Mouse (Mus musculus): ENCODE data around the gene Atp13a5.

The Atp13a5 gene

DNA sequence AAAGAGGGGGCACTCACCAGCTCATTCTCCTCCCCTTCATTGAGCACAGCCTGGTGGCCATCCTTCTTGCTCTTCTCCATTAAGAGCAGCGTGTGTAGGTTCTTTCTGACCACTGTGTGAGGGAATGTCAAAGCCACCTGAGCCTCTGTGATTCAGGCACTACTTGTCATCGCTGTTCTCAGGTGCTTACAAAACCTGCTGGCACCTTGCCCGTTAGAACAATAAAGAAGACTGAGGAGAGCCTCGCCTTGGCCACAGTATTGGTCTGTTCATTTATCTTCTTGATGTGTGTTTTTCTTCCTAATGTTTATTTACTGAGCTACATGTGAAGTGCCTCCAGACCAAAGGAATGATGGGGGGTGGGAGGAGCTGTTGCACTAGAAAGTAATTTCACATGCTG is at the start of gene Atp13a5:
Gene Atp13a5 (minus strand): TSS at position 275 of the 400 bp plus-strand sequence.
- in situ Hi-C loops (cut with MboI, MseI), result loop anchor here (10.0 kb wide), 1 partner anchor 64 kb away; no protein-coding TSS in a partner anchor

GRCm38 (mm10) chr16:29414822-29415221 is 36.3 kb upstream of the Atp13a5 start:
- in situ Hi-C loops (cut with MboI, MseI), result no loop called here

- in situ Hi-C loops (cut with MboI, MseI), result no loop called here
Measured at GRCm38 (mm10) chr16:29407319-29407718, 28.8 kb upstream of the Atp13a5 start.

DNA sequence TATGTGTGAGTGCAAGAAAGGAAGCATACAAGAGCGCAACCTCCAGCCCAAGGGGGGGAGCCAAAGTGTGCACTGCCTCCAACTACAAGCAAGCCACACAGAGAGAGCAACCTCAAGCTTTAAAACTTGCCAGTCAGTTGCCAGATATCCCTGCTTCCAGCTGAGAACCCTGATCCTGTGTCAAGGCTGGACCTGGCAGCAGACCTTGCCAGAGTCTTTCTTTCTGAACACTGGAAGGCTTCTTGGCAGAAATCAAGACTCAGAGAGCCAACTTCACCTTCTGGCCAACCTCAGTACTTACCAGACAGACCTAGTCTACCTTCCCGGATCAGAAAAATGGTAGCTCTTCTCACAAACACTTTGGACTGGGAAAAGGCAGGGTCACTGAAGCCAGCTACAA is 20.5 kb upstream of the Atp13a5 start:
- in situ Hi-C loops (cut with MboI, MseI), result no loop called here

GRCm38 (mm10) chr16:29384781-29385180 is 6.2 kb upstream of the Atp13a5 start:
- in situ Hi-C loops (cut with MboI, MseI), result no loop called here

DNA sequence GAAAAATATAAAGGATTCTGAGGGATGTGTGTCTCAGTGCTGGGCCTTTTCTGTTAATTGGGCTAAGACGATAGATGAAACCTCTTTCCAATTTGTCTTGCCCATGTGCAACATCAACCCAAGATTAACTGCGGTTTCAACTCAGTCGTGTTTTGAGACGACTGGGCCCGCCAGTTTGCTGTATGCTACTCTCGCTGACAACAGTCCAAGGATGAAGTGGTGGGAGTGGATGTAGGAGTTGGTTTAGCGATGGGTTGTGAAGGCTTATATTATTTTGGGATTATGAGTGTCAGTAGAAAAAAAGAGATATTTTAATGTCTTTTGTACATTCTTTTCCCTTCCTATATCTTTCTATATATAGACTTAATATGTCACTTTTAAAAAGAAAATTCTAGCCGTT is 3.9 kb downstream of the Atp13a5 start:
- in situ Hi-C loops (cut with MboI, MseI), result loop anchor here (10.0 kb wide), 1 partner anchor 60 kb away; no protein-coding TSS in a partner anchor

GRCm38 (mm10) chr16:29331351-29332044 is 47.0 kb downstream of the Atp13a5 start:
- in situ Hi-C loops (cut with MboI, MseI), result no loop called here

DNA sequence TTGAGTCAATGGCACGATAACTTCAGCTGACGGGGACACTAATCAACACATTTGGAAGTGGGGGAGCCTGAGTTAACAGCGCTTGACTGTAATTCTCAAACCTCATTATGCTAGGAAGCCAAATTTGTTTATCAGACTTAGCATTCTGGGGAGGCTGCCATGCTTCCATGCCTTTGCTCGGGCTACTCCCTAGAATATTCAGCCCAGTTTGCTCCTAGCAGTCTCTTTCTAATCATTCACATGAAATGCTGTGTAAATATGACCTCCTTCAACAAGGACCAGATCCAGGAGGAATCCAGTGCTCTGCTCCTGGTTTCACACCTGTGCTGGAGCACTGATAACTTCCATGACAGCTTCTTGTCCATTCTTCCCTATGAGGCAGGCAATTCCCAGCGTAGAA is 47.6 kb downstream of the Atp13a5 start:
- in situ Hi-C loops (cut with MboI, MseI), result no loop called here

DNA sequence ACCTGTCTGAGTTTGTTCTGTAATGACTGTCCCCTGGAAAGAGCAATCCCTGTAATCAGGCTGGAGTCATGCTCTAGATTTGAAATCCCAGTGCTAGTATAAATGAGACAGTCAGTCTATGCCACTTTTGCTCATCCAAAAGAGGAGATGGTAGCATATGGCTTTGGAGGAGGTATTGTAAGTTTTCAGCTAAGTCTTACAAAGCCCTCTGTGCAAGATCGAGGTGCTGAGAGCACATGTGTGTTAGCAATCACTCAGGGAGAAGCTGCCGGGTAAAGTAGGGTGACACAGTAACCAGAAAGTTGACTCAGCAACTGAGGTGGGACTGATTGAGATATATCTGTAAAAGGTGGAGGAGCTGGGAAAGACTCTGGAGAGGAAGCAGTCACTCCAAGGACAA is 49.3 kb downstream of the Atp13a5 start:
- in situ Hi-C loops (cut with MboI, MseI), result no loop called here

GRCm38 (mm10) chr16:29327910-29328309 is 50.6 kb downstream of the Atp13a5 start:
- in situ Hi-C loops (cut with MboI, MseI), result no loop called here

DNA sequence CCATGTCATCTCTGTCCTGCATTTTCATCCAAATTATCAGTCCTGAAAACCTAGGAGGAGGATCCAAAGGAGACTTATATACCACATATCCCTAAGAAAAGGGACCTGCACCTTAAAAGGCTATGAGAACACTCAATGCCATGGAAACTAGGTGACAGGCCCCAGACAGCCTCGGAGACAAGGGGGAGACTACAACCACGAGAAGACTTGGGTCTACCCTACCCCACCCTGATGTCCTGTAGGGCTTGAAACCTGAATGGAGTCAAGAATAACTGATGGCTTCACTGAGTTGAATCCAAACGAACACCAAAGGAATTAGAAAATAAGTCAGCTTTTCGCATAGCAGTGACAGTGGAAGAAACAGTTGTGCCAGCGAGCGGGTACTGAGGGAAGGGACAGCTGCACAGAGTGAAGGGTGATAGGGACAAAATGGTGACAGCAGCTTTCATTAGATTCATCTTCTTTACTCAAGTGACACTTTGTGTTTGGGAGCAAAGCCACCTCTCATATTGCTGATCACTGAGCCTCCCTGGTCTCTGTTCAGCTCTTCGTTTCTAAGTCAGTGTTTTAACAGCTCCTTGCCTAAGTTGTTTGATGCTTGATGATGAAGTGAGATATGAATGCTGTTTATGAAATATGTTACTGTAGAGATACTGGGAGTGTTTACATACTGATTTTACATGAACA is 53.2 kb downstream of the Atp13a5 start:
- in situ Hi-C loops (cut with MboI, MseI), result no loop called here

- in situ Hi-C loops (cut with MboI, MseI), result no loop called here
Measured at GRCm38 (mm10) chr16:29320717-29321116, 57.8 kb downstream of the Atp13a5 start.

DNA sequence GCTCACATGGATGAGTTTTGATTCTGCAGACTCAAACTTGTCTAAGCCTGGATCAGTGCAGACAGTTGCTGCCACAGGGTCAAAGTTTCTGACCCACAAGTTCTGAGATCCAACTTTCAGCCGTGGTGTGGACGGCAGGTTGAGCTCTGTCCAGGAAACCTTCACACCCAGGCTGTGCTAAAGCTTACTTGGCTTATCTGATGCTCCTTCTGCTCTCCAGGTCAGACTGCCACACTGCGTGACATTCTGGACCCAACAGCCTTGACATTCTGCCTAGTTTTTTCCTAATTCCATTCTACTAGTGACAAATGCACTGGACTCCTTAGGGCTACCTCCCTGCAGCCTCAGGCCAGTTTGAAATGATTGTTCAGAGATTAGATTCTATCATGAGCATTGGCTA is 63.1 kb downstream of the Atp13a5 start:
- in situ Hi-C loops (cut with MboI, MseI), result loop anchor here (10.0 kb wide), 1 partner anchor 59 kb away; the partner anchor contains the start of gene Atp13a5

DNA sequence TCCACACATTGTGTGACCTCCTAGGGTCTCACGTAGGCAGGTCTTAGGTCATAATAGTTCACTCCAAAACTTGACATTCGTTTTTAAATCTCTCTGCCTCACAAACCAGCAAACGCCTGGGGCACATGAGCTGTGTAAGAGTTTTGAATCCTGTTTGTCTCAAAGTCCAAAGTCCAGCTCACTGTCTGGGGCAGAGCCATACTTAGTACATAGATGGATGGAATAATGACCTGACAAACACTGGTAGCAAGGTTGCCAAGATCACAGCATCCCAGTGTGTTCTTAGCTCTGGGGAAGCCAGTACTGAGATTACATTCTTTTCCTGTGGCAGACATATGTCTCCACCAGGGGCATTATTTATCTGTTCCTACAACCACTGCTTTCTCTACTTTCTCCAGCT is 63.5 kb downstream of the Atp13a5 start:
- in situ Hi-C loops (cut with MboI, MseI), result loop anchor here (10.0 kb wide), 1 partner anchor 60 kb away; the partner anchor contains the start of gene Atp13a5

- in situ Hi-C loops (cut with MboI, MseI), result no loop called here
Measured at GRCm38 (mm10) chr16:29297555-29298021, 80.9 kb downstream of the Atp13a5 start.

DNA sequence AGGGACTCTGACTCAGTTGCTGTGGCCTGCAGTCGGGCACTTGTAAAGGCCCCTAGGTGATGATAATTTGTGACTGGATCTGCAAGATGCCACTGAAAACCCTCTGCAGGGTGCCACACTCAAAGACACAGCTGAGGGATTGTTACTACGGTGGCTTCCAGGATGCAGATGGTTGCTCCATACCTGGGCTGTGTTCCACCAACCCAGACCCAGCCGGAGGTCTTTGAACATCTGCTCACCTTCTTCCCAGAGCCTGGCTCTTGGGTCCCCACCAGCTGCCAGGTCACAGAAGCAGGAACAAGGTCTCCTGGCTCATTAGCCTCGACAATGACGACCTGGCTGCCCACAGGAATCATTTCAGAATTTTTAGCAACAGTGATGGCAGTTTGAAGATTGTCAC is 97.8 kb downstream of the Atp13a5 start:
- in situ Hi-C loops (cut with MboI, MseI), result no loop called here

DNA sequence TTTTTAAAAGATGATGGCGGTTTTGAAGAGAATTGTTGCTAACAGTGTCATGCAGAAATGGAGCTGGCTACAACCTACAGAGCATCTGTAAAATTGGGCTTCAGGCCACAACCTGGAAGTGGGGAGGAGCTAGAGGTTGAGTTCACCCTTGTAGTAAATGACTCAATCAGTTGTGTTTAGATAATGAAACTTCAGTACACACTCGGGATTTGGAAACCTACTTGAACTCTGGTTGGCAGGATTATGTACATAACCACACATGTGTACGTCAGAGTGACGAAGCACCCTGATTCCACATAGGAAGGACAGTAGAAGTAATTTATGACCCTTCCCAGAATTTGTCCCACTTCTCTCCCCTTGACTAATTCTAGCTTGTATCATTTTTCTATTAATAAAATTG is 124.2 kb downstream of the Atp13a5 start:
- in situ Hi-C loops (cut with MboI, MseI), result no loop called here

DNA sequence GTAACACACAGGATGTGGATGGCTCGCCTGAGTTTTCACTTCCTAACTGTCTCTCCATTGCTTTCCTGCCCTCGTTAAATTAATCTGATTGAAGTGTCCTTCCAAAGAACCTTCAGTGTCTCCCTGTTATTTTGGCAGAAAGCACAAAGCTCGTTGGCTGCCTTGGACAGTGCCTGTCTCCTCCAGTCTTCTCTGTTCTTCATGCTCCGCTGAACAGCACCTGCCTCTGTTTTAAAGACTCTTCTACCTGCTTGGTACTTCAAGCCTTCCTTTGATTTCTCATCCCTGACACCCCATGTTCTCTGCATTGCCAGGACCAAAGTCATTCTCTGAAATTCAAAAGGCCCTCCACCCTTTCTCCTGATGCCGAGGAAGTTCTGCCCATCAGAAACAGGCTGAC is 142.6 kb downstream of the Atp13a5 start:
- in situ Hi-C loops (cut with MboI, MseI), result no loop called here

- in situ Hi-C loops (cut with MboI, MseI), result no loop called here
Measured at GRCm38 (mm10) chr16:29216395-29217295, 161.9 kb downstream of the Atp13a5 start.

- in situ Hi-C loops (cut with MboI, MseI), result no loop called here
Measured at GRCm38 (mm10) chr16:29209605-29210411, 168.7 kb downstream of the Atp13a5 start, which contains the start of gene Hrasls. Hrasls (plus strand) TSS chr16:29209695.

DNA sequence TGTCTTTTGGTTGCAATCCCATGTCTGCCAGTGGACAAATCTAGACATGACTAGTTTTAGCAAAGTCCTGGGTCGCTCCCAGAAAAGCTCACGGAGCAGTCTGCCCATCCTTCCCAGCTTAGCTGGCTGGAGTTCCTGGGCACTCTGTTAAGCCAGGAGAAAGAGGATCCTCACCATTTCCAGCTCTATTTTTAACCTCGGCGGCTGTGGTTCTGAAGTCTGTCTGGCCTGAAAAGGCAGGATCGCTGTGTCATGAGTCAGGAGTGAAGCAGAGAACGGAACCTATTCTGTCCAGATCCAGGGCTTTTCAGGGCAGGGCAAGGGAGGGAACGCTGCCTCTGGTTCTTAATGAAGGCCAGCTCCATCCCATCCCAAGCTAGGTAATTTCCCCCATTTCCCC is 169.7 kb downstream of the Atp13a5 start:
- in situ Hi-C loops (cut with MboI, MseI), result no loop called here

Measured in T-helper 1 cell (primary cell).